Mouse (Mus musculus): ENCODE measurements around the gene Fbrsl1.
"Not testable (repeated sequence)": the region's sequence is repeated elsewhere in the genome, so short reads cannot be mapped to it uniquely, and the experiment has no call there.

The Fbrsl1 gene

GRCm38 (mm10) chr5:110449294-110449693 is 991 bp upstream of the Fbrsl1 start:
- no peak for DNase-seq (ENCODE audit: low spot score in 2 of 2)

- peak; percentile 32 to 79 for DNase-seq (ENCODE audit: low spot score in 2 of 2)
Observed at GRCm38 (mm10) chr5:110447720-110448435, 425 bp downstream of the Fbrsl1 start.

GRCm38 (mm10) chr5:110444509-110444908 is 3.8 kb downstream of the Fbrsl1 start:
- no peak for DNase-seq (ENCODE audit: low spot score in 2 of 2)

GRCm38 (mm10) chr5:110442966-110443590 is 5.2 kb downstream of the Fbrsl1 start:
- no peak for DNase-seq (ENCODE audit: low spot score in 2 of 2)

GRCm38 (mm10) chr5:110439565-110440310 is 8.6 kb downstream of the Fbrsl1 start:
- DNase-seq (ENCODE audit: low spot score in 2 of 2): no peak

- DNase-seq (ENCODE audit: low spot score in 2 of 2): no peak
Observed at GRCm38 (mm10) chr5:110438591-110438990, 9.7 kb downstream of the Fbrsl1 start.

- no peak for DNase-seq (ENCODE audit: low spot score in 2 of 2)
Observed at GRCm38 (mm10) chr5:110437632-110438261, 10.6 kb downstream of the Fbrsl1 start.

- DNase-seq (ENCODE audit: low spot score in 2 of 2): not testable (repeated sequence)
Observed at GRCm38 (mm10) chr5:110436166-110436565, 12.1 kb downstream of the Fbrsl1 start.

GRCm38 (mm10) chr5:110434816-110435215 is 13.5 kb downstream of the Fbrsl1 start:
- DNase-seq (ENCODE audit: low spot score in 2 of 2): no peak

- DNase-seq (ENCODE audit: low spot score in 2 of 2): peak in 1 of 2 experiments; percentile 45
Observed at GRCm38 (mm10) chr5:110429045-110429444, 19.3 kb downstream of the Fbrsl1 start.

GRCm38 (mm10) chr5:110428290-110428689 is 20.0 kb downstream of the Fbrsl1 start:
- DNase-seq (ENCODE audit: low spot score in 2 of 2): no peak

- DNase-seq (ENCODE audit: low spot score in 2 of 2): no peak
Observed at GRCm38 (mm10) chr5:110425187-110425586, 23.1 kb downstream of the Fbrsl1 start.

GRCm38 (mm10) chr5:110424204-110424603 is 24.1 kb downstream of the Fbrsl1 start:
- DNase-seq (ENCODE audit: low spot score in 2 of 2): no peak

- DNase-seq (ENCODE audit: low spot score in 2 of 2): no peak
Observed at GRCm38 (mm10) chr5:110421393-110421792, 26.9 kb downstream of the Fbrsl1 start.

GRCm38 (mm10) chr5:110420950-110421349 is 27.4 kb downstream of the Fbrsl1 start:
- no peak for DNase-seq (ENCODE audit: low spot score in 2 of 2)

GRCm38 (mm10) chr5:110420201-110420600 is 28.1 kb downstream of the Fbrsl1 start:
- DNase-seq (ENCODE audit: low spot score in 2 of 2): no peak

GRCm38 (mm10) chr5:110418523-110418911 is 29.8 kb downstream of the Fbrsl1 start:
- DNase-seq (ENCODE audit: low spot score in 2 of 2): no peak

GRCm38 (mm10) chr5:110417756-110418522 is 30.4 kb downstream of the Fbrsl1 start:
- no peak for DNase-seq (ENCODE audit: low spot score in 2 of 2)

- no peak for DNase-seq (ENCODE audit: low spot score in 2 of 2)
Observed at GRCm38 (mm10) chr5:110416825-110417401, 31.4 kb downstream of the Fbrsl1 start.

- no peak for DNase-seq (ENCODE audit: low spot score in 2 of 2)
Observed at GRCm38 (mm10) chr5:110415806-110416700, 32.2 kb downstream of the Fbrsl1 start.
